Mouse (Mus musculus) heart, adult 2 months (tissue): ENCODE measurements around the gene Bcl2l13.

Experiments used
- CTCF ChIP-seq: fragments of 200-600 bp; IDR thresholded peaks from 2 replicates; pipeline ENCODE4 v1.8.1; 2022; ENCODE audit warnings: antibody characterized with exemption, mild to moderate bottlenecking, moderate library complexity
- POLR2A ChIP-seq: fragments of 200-500 bp; IDR thresholded peaks from 2 replicates; pipeline ENCODE4 v1.6.1; 2011; ENCODE audit warnings: mild to moderate bottlenecking, low read depth, low read length, control low read depth; ENCODE audit not compliant: insufficient read depth

- TF ChIP-seq POLR2A (no peak), CTCF (no peak)
These were observed 97.7 kb downstream of the Bcl2l13 start for GRCm38 (mm10) chr6:120933670-120934069.
